Mouse (Mus musculus) bone marrow, adult 2 months (tissue): ENCODE measurements around the gene Cisd2.

Experiments used
- CTCF ChIP-seq: fragments of 200-500 bp; IDR thresholded peaks from 2 replicates; pipeline ENCODE4 v1.5.1; 2011; ENCODE audit warnings: low read length, control low read depth; ENCODE audit not compliant: control insufficient read depth, insufficient read depth
- POLR2A ChIP-seq: fragments of 200-500 bp; IDR thresholded peaks from 2 replicates; pipeline ENCODE4 v1.6.1; 2011; ENCODE audit warnings: low read depth, mild to moderate bottlenecking, control low read depth, low read length, borderline replicate concordance; ENCODE audit not compliant: control insufficient read depth

DNA sequence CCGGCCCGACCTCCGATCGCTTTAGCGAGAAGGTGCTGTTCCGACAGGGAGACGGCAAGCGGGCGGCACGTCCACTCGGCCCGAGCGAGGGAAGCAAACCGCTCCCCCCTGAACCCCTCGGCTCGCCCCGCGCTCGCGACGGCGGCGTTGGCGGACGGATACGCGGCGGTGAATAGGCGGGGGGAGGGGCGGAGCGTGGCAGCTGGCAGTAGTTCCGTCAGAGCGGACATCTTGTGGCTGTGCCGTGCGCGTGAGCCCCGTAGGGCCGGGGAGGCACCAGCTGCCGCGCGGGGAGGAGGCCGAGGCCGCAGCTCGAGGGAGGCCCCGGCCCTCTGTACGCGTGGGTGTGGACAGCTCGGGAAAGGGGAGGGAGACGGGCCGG lies 14.8 kb upstream of the Cisd2 start:
- TF ChIP-seq CTCF (no peak), POLR2A (peak; percentile 90)
